In the genomic region with DNA sequence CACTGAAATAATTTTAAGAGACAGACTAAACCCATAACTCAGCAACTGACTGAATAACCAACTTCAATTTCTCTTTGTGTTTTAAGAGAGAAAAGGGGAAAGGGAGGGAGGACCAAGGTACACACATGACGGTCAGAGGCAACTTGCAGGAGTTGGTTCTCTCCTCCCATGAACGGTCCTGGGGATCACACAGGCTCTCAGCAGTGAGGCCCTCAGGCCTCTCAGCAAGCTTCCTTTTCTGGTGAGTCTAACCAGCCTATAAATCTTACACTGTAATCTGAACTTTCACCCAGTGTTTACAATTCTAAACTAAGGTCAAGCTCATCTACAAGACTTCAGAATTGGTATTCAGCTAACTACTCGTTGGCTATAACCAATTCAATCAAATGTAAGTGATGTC, we compare ENCODE assay signal across 9 mouse cellular contexts. TPM values are rescaled to one million over a fixed set of nuclear protein-coding genes. Genes with fewer than 3 reads are reported as not detected.
A peak's percentile ranks its signal among the peaks of the same experiment; 100 is the strongest.
DNase-seq lines count a peak whose midpoint lies in the region; ATAC-seq and TF ChIP-seq lines count a peak whose summit lies in the region.
"Had no signal": no experiment of that assay in that cellular context is flagged by ENCODE, and none has a peak within 500 bp of the region (broad histone marks: within the 10 kb centered on the region; RNA-seq: fewer than 3 reads in every experiment).

No protein-coding gene starts in this region.

- H3K4me2 ChIP-seq in lung, embryonic 14.5 days, result peak overlapping the region; percentile 76
- peak overlapping the region; percentile 33; the same call in 1 of the 2 replicates for H3K4me2 ChIP-seq in intestine, postnatal 0 days (replicated peaks; ENCODE audit: low read depth)
- H3K4me2 ChIP-seq in neural tube, embryonic 14.5 days (ENCODE audit: low read depth, low read length), result peak overlapping the region; percentile 32; the same call in 1 of the 2 replicates

- peak overlapping the region; percentile 76; the same call in 1 of the 2 replicates for H3K4me3 ChIP-seq in lung, embryonic 14.5 days (ENCODE audit: low read depth, low read length)
- H3K4me3 ChIP-seq in intestine, postnatal 0 days (ENCODE audit: low read depth, low read length), result no peak overlapping the region
- no peak overlapping the region for H3K4me3 ChIP-seq in neural tube, embryonic 14.5 days (ENCODE audit: low read depth, low read length)

- no peak overlapping the region for H3K27ac ChIP-seq in lung, embryonic 14.5 days (ENCODE audit: low read depth)
- H3K27ac ChIP-seq in intestine, postnatal 0 days (ENCODE audit: low read depth, low read length), result no peak overlapping the region
- H3K27ac ChIP-seq in neural tube, embryonic 14.5 days (ENCODE audit: low read depth, low read length), result no peak overlapping the region

- no peak for TF ChIP-seq CTCF in lung, embryonic 14.5 days (IDR thresholded peaks at IDR 0.05; ENCODE audit: low read depth)
- TF ChIP-seq CTCF in intestine, postnatal 0 days (IDR thresholded peaks at IDR 0.05; ENCODE audit: low read depth), result no peak

- H3K9ac ChIP-seq in lung, embryonic 14.5 days, result no peak overlapping the region
- H3K9ac ChIP-seq in intestine, postnatal 0 days (ENCODE audit: low read depth, low read length), result no peak overlapping the region
- no peak overlapping the region for H3K9ac ChIP-seq in neural tube, embryonic 14.5 days (replicated peaks; ENCODE audit: low read depth, low read length)

- ATAC-seq in lung, embryonic 14.5 days (ENCODE audit: insufficient read depth), result no peak
- ATAC-seq in intestine, postnatal 0 days, result no peak
- ATAC-seq in neural tube, embryonic 14.5 days (ENCODE audit: low read depth), result no peak
- ATAC-seq: activated CD4-positive, CD25-positive, alpha-beta regulatory T cell, adult 4 months had no signal

- no peaks in the 10 kb centered on the region for H3K9me3 ChIP-seq in lung, embryonic 14.5 days (ENCODE audit: low read depth, low read length)
- H3K9me3 ChIP-seq in intestine, postnatal 0 days (ENCODE audit: control insufficient read depth), result no peaks in the 10 kb centered on the region
- H3K9me3 ChIP-seq in neural tube, embryonic 14.5 days (ENCODE audit: control insufficient read depth, low read length), result no peaks in the 10 kb centered on the region

- DNase-seq in gastrocnemius, adult 18-20 months (ENCODE audit: low spot score), result peak; percentile 34
- DNase-seq in gastrocnemius, adult 8-10 months (ENCODE audit: low spot score in 2 of 2), result no peak
- DNase-seq in lung, embryonic 14.5 days, result peak; percentile 3
- DNase-seq in lung, postnatal 14 days, result no peak
- DNase-seq in gastrocnemius, postnatal 10 days, result no peak
- no peak for DNase-seq in adrenal gland, adult 2 months

- 41% methylated on average over 3 of the region's 3 CpGs for WGBS in lung, embryonic 14.5 days
- WGBS in intestine, postnatal 0 days, result 34% methylated on average over 3 of the region's 3 CpGs
- WGBS in neural tube, embryonic 14.5 days, result 59% methylated on average over 3 of the region's 3 CpGs

- H3K27me3 ChIP-seq in lung, embryonic 14.5 days (ENCODE audit: insufficient read depth, low read length), result no peaks in the 10 kb centered on the region
- H3K27me3 ChIP-seq in intestine, postnatal 0 days (replicated peaks; ENCODE audit: control insufficient read depth, insufficient read depth, low read length), result no peaks in the 10 kb centered on the region
- H3K27me3 ChIP-seq in neural tube, embryonic 14.5 days (ENCODE audit: control insufficient read depth, insufficient read depth, low read length), result no peaks in the 10 kb centered on the region

- H3K4me1 ChIP-seq in lung, embryonic 14.5 days (ENCODE audit: insufficient read depth), result peaks cover 6% of the 10 kb centered on the region
- H3K4me1 ChIP-seq in intestine, postnatal 0 days (replicated peaks; ENCODE audit: control insufficient read depth, insufficient read depth, low read length), result no peaks in the 10 kb centered on the region
- H3K4me1 ChIP-seq in neural tube, embryonic 14.5 days (ENCODE audit: control insufficient read depth, insufficient read depth, low read length), result peaks cover 16% of the 10 kb centered on the region

- peaks cover 16% of the 10 kb centered on the region; the same call in 1 of the 2 replicates for H3K36me3 ChIP-seq in lung, embryonic 14.5 days (ENCODE audit: insufficient read depth)
- H3K36me3 ChIP-seq in intestine, postnatal 0 days (ENCODE audit: control insufficient read depth, insufficient read depth), result 0 out of 2 replicates have a peak, but pooled peaks cover 2% of the 10 kb centered on the region
- 0 out of 2 replicates have a peak, but pooled peaks cover 2% of the 10 kb centered on the region for H3K36me3 ChIP-seq in neural tube, embryonic 14.5 days (ENCODE audit: control insufficient read depth, insufficient read depth, low read length)

RNA-seq across cellular contexts. Expression of gene Gpcpd1, which starts 12.3 kb away (rescaled TPM):
- total RNA-seq in gastrocnemius, adult 18-20 months (2021), result 100 to 1,000 TPM; 220 to 252 TPM
- total RNA-seq in gastrocnemius, adult 8-10 months (2022), result 100 to 1,000 TPM; 207 to 271 (median 240) TPM
- polyA plus RNA-seq in lung, embryonic 14.5 days (2014; fragmentation: Nextera tagmentation; extraction: Ambion mirVana), result 33.1 and 39.7 TPM in 2 replicates
- 33.7 and 34.3 TPM in 2 replicates for polyA plus RNA-seq in intestine, postnatal 0 days (2015; fragmentation: Nextera tagmentation; extraction: Ambion mirVana)
- polyA plus RNA-seq in neural tube, embryonic 14.5 days (2014; fragmentation: Nextera tagmentation; extraction: Ambion mirVana), result 103 and 108 TPM in 2 replicates
- 10 to 100 TPM; 72.0 to 72.4 TPM for total RNA-seq in gastrocnemius, postnatal 10 days (2021)
- total RNA-seq in adrenal gland, adult 2 months (2021), result 10 to 100 TPM; 18.6 to 41.7 TPM
- 1.3 and 2.1 TPM in 2 replicates for polyA plus RNA-seq in adrenal gland, adult 2 months (2012; rRNA removed)

Comparison
In these comparisons a context has a peak if more than half of its experiments do, and no peak if none do; other contexts are left out.
1. DNase-seq: peak in gastrocnemius, adult 18-20 months (single experiment) and lung, embryonic 14.5 days (single experiment); none in gastrocnemius, adult 8-10 months (0 of 2), lung, postnatal 14 days (single experiment), gastrocnemius, postnatal 10 days (single experiment) and adrenal gland, adult 2 months (single experiment).
2. Peak in every context shown above with its lines, with median percentiles within 50 percentile points of each other: H3K4me2 ChIP-seq.